Mouse (Mus musculus) heart, postnatal 10 days (tissue): ENCODE measurements around the gene Mixl1. TPM values are rescaled to one million over a fixed set of nuclear protein-coding genes. Genes with fewer than 3 reads are reported as not detected.
A peak's percentile ranks its signal among the peaks of the same experiment; 100 is the strongest.

Experiments
- DNase-seq, 2 experiments: peaks; one replicate each; pipeline ENCODE4 v3.0.0; 2021
- intact Hi-C: fragments of 180-260 bp; cut with DNase I; formaldehyde crosslinking; loops from one replicate; pipeline ENCODE4 v1.15.1; 2025
- total RNA-seq, 2 experiments: library from RNA; stranded (reverse); gene quantifications; 2 replicates each; pipeline ENCODE4 v1.2.3; 2021

Mixl1 gene
- total RNA-seq: not detected

DNA sequence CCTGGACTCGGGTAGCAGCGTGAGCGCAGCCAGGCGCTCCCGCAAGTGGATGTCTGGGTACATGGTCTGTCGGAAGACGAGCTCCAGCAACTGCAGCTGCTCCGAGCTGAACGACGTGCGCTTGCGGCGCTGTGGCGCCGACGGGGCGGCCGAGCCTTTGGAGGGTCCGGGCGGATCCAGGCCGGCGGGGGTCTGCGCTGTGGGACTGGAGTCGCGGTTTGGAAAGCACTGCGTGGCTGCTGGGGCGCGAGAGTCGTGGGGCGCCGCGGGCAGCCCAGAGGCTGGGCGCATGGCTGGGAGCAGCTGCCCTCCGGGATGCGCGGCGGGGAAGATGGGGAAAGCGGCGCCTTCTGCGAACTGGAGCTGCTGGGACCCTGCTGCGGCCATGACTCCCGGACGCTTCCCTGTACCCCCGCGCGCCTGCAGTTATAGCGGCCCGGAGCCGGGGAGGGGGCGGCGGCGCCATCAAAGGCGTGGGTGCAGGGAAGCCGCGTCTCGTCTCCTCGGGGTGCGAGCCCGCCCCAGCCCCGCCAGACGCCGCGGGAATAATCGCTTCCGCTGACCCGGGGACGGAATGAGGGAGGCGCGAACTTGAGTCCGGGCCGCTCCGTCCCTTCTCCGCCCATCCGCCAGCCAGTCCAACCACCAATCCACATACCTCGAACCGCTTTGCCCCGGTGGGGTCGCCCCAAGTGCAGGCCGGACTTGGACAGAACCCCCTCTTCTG, at the start of gene Mixl1:
Gene Mixl1 (minus strand): TSS at position 409 of the 727 bp plus-strand sequence.
- intact Hi-C loops: no loop called here
- peak; percentile 11 to 15 for DNase-seq

- intact Hi-C loops: no loop called here
- no peak for DNase-seq
Measured at GRCm38 (mm10) chr1:180729231-180729630, 32.4 kb upstream of the Mixl1 start.

- no peak for DNase-seq
- intact Hi-C loops: no loop called here
Measured at GRCm38 (mm10) chr1:180726183-180726582, 29.3 kb upstream of the Mixl1 start.

- DNase-seq: peak; percentile 94 to 95
- intact Hi-C loops: no loop called here
Measured at GRCm38 (mm10) chr1:180725704-180726179, 28.9 kb upstream of the Mixl1 start, which contains the start of gene Acbd3. Acbd3 (plus strand) TSS chr1:180726043.

DNA sequence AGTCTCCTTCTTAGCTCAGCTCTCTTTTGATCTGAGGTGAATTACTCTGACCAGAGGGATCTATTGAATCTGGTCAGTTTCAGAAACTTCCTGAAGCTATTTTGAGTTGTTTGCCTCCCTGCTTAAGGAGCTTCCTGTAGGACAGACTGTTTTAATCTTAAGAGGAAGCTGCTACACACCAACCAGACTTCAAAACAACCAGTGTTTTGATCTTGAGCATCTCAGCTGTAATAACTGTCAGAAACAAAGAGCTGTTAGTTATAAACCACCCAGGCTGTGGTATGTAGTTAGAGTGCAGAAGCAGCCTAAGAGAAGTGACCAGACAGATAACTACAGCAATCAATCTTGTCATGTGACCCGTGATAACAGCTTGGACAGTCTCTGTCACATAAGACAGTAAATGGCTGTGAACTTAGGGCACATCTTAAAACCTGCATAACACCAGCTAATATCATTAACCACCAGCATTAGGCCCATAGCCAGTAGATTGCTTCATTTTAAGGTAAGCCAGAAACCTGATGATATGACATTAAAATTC, 26.9 kb upstream of the Mixl1 start:
- no peak for DNase-seq
- intact Hi-C loops: no loop called here

GRCm38 (mm10) chr1:180722608-180723007, 25.8 kb upstream of the Mixl1 start:
- intact Hi-C loops: no loop called here

DNA sequence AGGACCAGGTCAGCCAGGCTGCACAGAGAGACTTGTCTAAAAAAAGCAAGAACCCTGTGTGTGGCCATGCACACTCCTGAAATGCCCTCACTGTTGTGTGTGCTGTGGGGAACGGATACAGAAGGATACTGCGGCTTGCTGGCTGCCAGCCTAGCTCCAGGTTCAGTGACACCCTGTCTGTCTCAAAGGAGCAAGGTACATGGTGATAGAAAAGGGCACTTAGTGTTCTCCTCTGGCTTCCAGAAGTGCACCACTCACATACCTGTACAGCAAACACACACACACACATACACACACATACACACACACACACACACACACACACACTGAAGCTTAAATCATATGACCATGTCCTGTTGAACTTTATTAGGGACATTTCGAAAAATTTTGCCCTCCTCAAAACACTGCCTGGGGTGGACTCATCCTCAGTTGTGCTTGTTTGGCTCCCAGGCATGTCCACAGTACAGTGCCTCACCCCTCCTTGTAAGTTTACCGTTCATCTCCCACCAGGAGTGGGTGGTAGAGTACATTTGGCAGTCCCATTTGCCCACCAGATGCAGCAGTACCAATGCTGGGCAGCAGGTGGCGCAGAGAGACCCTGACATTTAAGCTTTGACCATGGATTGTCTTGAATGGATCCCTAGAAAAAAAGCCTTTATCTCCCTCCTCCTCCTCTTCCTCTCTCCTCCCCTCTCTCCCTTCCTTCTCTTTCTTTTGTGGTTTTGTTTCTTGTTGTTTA, 23.3 kb upstream of the Mixl1 start:
- peak; percentile 86 to 94 for DNase-seq
- intact Hi-C loops: loop anchor here (1.0 to 2.0 kb wide), 2 partner anchors 44 to 91 kb away; no protein-coding TSS in a partner anchor

More at GRCm38 (mm10) chr1:180722608-180723007, 25.8 kb upstream of the Mixl1 start:
- no peak for DNase-seq

GRCm38 (mm10) chr1:180719483-180719882, 22.6 kb upstream of the Mixl1 start:
- DNase-seq: no peak
- intact Hi-C loops: no loop called here

DNA sequence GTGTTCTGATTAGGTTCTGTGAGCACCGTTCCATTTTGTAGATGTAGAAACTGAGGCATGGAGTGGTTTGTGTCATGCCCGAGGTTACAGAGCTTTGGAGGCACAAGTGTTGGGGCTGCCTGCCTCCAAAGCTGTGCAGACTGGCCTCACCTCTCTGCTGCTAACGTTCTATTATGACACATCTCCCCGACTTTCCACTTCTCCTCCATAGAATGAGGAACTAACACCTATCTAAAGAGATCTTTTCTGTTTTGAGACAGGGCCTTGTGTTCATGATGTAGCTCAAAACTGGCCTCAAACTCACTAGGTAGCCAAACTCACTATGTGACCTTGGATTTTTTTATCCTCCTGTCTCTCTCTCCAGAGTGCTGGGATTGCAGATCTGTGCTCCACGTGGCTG, 21.9 kb upstream of the Mixl1 start:
- no peak for DNase-seq
- intact Hi-C loops: no loop called here

DNA sequence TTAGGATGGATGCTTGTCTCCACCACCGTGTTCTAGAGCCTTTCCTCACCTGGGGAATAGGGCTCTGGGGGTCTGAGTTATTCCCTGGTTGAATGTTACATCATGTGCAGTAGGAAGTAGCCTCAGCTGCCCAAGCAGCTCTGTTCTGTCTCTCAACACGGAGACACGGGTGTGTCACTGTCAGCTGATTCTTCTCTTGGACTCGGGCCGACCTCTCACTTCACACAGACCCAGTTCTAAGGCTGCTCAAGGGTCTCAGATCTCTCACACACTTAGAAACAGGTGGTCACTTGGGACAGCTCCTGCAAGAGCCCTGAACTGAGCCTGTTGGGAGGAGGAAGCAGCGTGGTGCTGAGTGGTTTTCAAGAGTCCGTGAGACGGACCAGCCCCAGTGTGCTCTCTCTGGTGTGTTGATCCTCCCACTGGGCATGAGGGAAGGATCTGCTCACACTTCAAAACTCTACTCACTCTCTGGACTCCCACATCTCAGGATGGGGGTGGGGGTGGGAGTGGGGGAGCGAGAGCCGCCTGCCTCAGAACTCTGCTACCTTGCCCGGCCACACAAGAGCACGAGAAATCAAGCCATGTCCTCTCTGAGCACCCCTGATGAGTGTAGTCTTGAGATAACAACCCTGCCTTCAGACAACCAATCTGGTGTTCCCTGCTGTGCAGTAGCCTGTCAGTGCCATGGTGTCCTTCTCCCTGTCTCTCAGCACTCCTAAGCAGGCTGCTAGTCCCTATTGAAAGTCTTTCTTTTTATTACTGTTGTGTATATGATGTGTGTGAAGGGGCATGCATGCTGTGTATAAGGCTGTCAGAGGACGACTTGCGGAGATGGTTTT, 12.3 kb upstream of the Mixl1 start:
- no peak for DNase-seq
- intact Hi-C loops: no loop called here

DNA sequence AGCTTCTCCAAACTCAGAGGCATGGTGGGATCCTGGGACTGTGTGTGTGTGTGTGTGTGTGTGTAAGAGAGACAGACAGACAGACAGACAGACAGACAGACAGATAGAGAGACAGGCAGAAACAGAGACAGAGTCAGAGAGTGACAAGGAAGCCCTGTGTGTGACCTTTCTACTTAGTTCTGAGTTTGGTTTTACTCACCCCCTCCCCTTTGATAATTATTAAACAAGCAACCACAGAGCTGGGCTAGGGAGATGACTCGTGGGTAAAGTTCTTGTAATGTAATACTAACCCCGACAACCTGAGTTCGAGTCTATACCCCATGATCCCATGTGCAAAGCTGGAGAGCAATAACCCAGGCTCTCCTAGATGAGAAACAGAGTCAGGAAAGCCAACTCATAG, 11.0 kb upstream of the Mixl1 start:
- intact Hi-C loops: no loop called here
- DNase-seq: no peak

DNA sequence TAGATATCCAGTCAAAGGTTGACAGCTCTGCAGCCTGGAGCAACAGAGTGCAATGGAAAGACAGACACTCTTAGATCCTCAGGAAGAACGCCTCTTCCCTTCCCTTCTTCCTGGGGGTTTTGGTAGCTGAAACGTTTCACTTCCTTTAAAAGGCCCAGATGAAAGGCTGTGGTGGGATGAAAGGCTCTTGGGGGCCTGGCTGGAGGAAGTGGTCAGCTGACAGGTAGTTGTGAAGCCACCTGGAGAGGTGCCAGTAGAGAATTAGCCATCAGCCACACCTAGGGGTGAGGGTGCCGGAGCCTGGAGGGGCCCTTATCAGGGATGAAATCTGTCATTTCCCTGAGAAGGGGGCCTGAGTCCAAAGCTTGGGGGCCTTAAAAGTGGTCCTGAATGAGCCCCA, 10.5 kb upstream of the Mixl1 start:
- no peak for DNase-seq
- intact Hi-C loops: no loop called here

DNA sequence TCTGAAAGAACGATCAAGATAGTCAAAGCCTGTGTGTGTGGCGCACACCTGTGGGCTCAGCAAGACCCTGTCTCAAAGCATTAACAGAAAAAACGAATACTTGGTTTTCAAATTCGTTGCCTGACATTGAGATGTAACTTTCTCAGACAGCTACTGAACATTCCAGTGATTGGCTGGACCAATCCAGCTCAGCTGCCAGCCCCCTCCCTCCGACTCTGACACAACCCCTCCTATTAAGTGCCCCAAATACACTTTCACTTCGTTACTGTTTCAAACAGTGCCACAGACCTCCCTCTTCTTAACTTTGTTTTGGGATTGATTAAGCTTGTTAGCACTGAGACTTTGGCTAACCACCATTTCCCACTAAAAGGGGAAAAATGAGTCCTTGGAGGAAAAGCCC, 6.6 kb upstream of the Mixl1 start:
- intact Hi-C loops: no loop called here
- peak; percentile 18 for DNase-seq

- intact Hi-C loops: no loop called here
- no peak for DNase-seq
Measured at GRCm38 (mm10) chr1:180698063-180698462, 1.2 kb upstream of the Mixl1 start.

GRCm38 (mm10) chr1:180691284-180691683, 5.5 kb downstream of the Mixl1 start:
- intact Hi-C loops: no loop called here
- DNase-seq: no peak

Other genes starting within 250 kb of the Mixl1 start
- gene Stum, start 213.5 kb downstream of the Mixl1 start, total RNA-seq: 1 to 10 TPM; 1.2 to 1.8 TPM
- 10 to 100 TPM; 68.4 to 80.8 TPM for gene Parp1, start 128.1 kb downstream of the Mixl1 start, total RNA-seq
- gene Lin9, start 55.9 kb downstream of the Mixl1 start, total RNA-seq: 1 to 10 TPM; 5.3 to 6.4 TPM
- gene Acbd3, start 29.0 kb upstream of the Mixl1 start, total RNA-seq: 10 to 100 TPM; 29.9 to 31.5 TPM
- 100 to 1,000 TPM; 868 to 930 TPM for gene H3f3a, start 116.9 kb upstream of the Mixl1 start, total RNA-seq
- gene Sde2, start 154.1 kb upstream of the Mixl1 start, total RNA-seq: 10 to 100 TPM; 15.1 to 15.8 TPM
- under 1 TPM in 1 of 2 experiments, not detected in 1; 0.27 TPM for gene Lefty2, start 196.1 kb upstream of the Mixl1 start, total RNA-seq
- 10 to 100 TPM; 16.7 to 17.4 TPM for gene Pycr2, start 207.3 kb upstream of the Mixl1 start, total RNA-seq
- 1 to 10 TPM in 1 of 2 experiments, under 1 TPM in 1; 0.57 to 1.1 TPM for gene Lefty1, start 238.0 kb upstream of the Mixl1 start, total RNA-seq
- gene Tmem63a, start 245.3 kb upstream of the Mixl1 start, total RNA-seq: 10 to 100 TPM; 15.1 to 18.5 TPM